Mouse (Mus musculus) left cerebral cortex, adult 18-20 months (tissue): ENCODE results near the gene Cdc42ep1. TPM values are rescaled to one million over a fixed set of nuclear protein-coding genes. Genes with fewer than 3 reads are reported as not detected.

Experiments
- DNase-seq, 2 experiments: peaks; one replicate each; pipeline ENCODE4 v3.0.0; 2021 to 2022; ENCODE audit warnings: low spot score in 2 of 2, mixed read lengths in 1 of 2
- long read RNA-seq, 2 experiments: library from polyadenylated mRNA; stranded (forward); transcript quantifications; one replicate each; pipeline ENCODE4 v2.0.0; 2021
- total RNA-seq, 2 experiments: library from RNA; stranded (reverse); gene quantifications; 2 replicates each; pipeline ENCODE4 v1.2.3; 2021

Cdc42ep1 gene
- 10 to 100 TPM; 15.3 to 16.3 TPM for total RNA-seq
- long read RNA-seq, experiment 1, transcript Cdc42ep1-201 (3 exons, 2,560 nt), result major isoform, 21 of 27 reads
- long read RNA-seq, experiment 1, partial matches to known transcripts, result 6 of 27 reads
- long read RNA-seq, experiment 1, other reads (novel, unspliced or antisense), result 0 of 27 reads
- long read RNA-seq, experiment 2, transcript Cdc42ep1-201 (3 exons, 2,560 nt), result major isoform, 14 of 19 reads
- long read RNA-seq, experiment 2, partial matches to known transcripts, result 5 of 19 reads
- long read RNA-seq, experiment 2, other reads (novel, unspliced or antisense), result 0 of 19 reads

- DNase-seq, result peak in 1 of 2 experiments; percentile 38
These were observed at the start of gene Cdc42ep1 for GRCm38 (mm10) chr15:78842371-78843163. Gene Cdc42ep1, plus strand, starts transcription at chr15:78842624.

DNA sequence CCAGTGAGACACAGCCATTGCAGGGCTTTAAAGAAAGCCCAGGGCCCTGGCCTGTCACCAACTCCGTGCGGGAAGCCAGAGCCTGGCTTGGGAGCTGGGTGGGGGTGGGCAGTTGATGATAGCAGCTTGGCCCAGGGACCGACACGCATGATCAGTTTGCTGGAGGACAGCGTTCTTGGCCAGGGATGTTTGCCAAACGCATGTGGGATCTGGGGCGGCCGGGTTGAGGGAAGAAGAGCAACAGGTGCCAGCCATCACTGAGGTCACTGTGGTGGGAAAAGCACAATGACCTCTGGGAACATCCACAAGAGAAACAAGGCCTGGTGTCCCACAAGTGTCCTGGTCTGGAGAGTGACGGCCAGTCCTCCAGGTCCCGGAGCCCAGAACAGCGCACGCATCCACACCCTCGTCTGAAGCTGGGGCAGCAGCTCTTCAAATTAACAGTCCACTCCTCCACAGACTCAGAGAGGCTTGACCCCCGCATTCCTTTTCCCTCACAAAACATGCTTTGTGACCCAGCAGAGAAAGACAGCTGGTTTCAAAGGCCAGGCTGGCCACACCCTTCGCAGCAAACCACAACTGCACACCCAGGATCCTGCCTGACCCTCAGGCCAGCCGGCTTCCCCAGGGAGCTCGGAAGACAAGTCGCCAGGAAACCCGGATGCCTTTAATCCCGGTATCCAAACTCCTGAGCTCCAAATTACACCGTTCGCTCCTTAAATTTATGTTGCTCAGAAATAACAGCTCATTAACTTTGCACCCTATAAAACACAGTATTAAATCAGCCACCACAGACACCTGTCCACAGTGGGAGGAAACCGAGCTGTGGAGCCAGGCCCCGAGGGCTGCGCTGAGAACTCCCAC is 46.0 kb upstream of the Cdc42ep1 start:
- DNase-seq, result no peak

DNA sequence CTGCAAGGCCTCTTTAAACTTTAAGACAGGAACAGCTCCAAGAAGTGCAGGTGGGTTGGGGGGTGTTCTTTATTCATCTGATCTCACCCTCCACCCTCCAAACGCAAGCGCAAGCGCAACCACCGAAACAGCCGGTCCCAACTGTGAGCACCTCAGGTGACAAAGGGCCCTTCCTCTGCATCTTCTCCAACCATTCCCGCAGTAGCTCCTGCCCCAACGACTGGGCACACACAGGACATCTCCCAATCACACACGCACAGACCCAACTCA is 45.4 kb upstream of the Cdc42ep1 start:
- no peak for DNase-seq

- DNase-seq, result peak; percentile 47 to 55
These were observed 43.4 kb upstream of the Cdc42ep1 start for GRCm38 (mm10) chr15:78799029-78799428.

DNA sequence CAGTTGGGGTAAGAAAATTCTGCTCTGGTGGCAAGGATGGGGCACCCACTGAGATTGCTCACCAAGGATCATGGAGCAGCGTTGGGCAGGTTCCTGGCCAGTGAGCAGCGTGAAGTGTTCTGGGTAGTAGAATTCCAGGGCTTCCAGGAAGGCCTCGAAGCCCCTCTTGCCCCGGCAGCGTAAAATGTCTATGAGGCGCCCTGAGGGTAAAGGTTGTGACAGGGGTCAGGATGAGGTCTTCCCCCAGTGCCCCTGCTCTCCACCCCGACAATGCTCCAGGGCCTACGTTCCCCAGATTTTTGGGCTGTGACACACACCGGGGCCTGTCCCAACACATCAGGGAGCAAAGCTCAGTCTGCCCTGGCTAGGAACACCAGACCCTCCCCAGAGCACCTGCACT is 40.9 kb upstream of the Cdc42ep1 start:
- no peak for DNase-seq

GRCm38 (mm10) chr15:78801971-78802741 is 40.3 kb upstream of the Cdc42ep1 start:
- DNase-seq, result no peak

DNA sequence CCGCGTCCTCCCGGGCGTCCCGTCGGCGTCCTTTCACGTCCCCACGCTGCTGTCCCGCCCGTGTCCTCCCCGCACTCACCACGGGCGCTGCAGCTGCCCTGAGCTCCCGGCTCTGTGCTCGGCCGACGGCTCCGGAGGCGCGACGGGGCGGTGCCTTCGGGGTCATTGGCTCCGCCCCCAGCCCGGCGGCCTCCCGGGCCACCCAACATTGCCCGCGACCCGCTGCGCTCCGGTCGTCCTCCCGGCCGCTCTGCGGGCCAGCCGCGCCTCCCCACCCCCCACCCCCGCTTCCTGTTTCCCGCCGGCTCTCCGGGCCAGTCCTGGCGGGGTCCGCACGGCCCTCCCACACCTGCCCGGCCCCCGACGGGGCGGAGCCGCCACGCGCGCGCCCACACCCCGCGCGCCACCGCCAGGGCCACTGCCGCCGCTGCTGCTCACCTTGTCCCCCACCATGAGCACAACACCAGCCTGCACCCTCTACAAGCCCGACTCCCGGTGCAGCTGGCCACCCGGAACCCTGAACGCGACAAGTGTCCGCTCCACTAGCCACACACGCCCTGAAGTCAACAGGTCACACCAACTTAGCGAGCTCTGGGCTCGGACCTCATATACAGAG is 39.5 kb upstream of the Cdc42ep1 start, which contains the start of gene Card10:
Gene Card10, minus strand, starts transcription at position 267 of the 616 bp plus-strand sequence.
- DNase-seq, result no peak

DNA sequence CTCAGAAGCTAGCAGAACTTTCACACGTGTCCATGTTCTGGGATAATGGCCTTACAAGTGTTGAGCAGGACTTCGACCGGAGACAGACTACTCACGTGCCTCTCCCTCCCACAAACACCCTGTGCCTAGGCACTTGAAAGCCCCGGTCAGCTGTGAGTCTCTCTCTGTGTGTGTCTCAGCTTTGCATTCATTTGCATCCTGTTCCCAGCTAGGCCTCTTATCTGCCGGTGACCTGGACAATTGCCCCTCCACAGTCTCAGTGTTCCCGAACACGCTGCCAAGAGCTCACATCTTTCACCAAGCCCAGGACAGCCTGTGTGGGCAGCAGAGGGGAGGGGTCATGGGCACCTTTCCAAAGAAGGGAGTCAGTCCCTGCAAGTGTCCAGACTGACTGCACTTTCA is 38.9 kb upstream of the Cdc42ep1 start:
- DNase-seq, result no peak

DNA sequence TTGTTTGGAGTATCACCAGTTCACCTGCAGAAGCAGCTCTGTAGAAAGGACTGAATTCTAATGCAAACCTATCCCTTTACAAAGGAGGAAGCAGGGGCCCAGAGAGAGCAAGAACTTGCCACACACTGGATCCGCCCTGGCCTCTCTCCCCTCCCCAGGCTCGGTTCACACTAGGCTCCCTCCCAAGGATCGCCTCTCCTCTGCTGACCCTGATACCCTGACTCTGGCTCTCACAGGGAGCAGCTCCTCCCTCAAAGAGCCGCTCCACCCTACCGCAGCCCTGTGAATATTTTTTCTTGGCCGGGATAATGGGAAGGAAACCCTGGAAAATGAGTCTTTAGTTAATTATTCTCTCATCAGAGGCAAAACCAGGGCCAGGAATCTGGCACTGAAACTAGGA is 38.1 kb upstream of the Cdc42ep1 start:
- no peak for DNase-seq

DNA sequence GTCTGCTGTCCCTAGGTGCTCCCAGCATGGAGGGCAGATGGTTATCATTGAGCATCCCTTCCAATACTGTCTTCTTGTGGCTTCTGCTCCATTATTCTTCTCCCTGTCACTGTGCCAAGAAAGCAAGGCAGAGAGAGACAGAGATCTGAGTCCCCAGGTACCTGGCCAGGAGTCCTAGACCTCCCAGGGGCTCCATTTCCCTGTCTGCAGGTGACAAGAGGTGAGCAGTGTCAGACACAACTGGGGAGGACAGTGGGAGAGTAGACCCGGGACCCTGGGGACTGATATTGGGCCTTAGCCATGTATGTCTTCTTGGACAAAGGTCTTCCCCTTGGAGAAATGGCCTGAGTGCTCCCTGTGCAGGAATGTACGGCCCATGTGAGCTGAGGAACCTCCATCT is 37.1 kb upstream of the Cdc42ep1 start:
- no peak for DNase-seq

- DNase-seq, result peak; percentile 40 to 47
These were observed 35.8 kb upstream of the Cdc42ep1 start for GRCm38 (mm10) chr15:78806614-78807013.

DNA sequence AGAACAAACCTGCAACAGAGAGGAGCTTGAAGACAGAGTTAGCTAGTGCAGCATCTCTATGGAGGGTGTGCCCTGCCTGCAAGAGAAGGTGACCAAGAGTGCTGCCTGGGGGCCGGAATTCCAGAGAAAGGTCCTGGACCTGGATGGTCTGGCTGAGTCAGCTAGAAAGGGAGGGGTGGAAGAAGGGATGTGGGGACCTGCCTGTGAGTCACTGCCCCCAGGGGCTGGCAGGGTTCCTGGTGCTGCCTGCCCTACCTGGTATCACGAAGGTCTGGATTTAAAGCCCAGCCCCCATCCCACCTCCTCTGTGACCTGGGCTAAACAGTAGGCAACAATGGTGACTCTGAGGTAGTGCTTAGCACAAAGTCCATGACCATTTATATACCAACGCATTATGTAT is 35.3 kb upstream of the Cdc42ep1 start:
- no peak for DNase-seq

GRCm38 (mm10) chr15:78808980-78809379 is 33.4 kb upstream of the Cdc42ep1 start:
- DNase-seq, result no peak

DNA sequence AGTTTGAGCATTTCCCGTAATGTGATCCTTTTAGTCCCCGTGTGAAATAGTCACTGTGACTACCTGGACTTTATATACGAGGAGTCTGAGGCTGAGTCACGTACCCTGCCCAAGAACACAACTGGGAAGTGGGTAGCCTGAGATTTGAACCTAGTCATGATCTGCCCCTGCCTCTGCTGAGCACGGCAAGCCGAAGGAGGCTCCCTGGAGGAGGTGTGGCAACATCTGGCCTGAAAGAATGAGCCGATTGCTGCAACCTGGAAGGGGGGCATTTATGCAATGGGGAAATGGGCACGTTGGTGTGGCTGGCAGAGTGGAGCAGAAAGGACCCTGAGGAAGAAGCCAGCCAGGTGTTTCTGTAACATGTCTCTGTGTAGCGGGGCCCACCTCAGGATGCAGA is 32.7 kb upstream of the Cdc42ep1 start:
- DNase-seq, result no peak

DNA sequence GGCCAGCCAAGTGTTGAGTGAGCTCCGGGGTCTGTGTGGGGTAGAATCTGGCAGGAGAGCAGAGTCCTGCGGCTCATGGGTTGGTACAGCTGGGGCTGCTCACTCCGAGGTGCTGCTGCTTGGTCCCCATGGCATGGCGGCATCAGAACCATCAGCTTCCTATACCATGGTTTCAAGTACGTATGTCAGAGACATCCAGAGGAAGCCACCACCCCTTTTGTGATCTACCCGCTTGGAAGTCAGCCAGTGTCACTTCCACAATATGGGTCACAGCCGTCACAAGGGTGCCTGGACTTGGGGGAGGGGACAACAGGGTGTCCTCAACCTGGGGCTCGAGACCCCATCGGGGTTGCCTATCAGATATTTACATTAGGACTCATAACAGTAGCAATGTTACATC is 32.3 kb upstream of the Cdc42ep1 start:
- no peak for DNase-seq

DNA sequence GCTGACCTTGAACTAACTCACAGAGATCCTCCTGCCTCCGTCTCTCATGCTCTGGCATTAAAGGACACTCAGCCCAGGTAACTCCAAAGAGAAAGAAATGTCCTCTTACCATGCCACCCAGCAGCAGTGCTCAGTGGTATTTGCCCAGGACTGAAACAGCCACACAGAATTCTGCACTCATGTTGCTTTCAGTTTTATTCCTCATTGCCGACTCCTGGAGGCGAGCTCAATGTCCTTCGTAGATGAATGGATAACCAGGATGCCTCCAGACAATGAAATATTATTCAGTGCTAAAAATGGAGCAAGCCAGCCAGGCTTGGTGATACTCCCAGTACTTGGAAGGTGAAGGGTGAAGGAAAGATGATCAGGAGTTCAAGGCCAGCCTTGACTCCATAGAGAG is 28.8 kb upstream of the Cdc42ep1 start:
- no peak for DNase-seq

- DNase-seq, result no peak
These were observed 26.9 kb upstream of the Cdc42ep1 start for GRCm38 (mm10) chr15:78815314-78816073.

GRCm38 (mm10) chr15:78816074-78816391 is 26.4 kb upstream of the Cdc42ep1 start:
- no peak for DNase-seq

GRCm38 (mm10) chr15:78826213-78827204 is 15.9 kb upstream of the Cdc42ep1 start:
- peak; percentile 66 to 67 for DNase-seq
